Mouse (Mus musculus) erythroblast, embryonic 14.5 days (primary cell): ENCODE measurements at regions not wholly inside any gene's neighbourhood (a gene's known extent, or its start where the extent isn't known, plus 50 kb on each side); places are given as distances from the start of the nearest gene placed in this dataset.

Experiments
- GATA1 ChIP-seq: IDR thresholded peaks from 2 replicates; pipeline ENCODE4 v1.6.1; 2012; ENCODE audit warnings: low read length, inconsistent platforms, mixed read lengths
- TAL1 ChIP-seq: IDR thresholded peaks from 3 replicates; pipeline ENCODE4 v1.6.1; 2012; ENCODE audit warnings: low read length, inconsistent platforms, mixed read lengths

- TF ChIP-seq TAL1: no peak
- no peak for TF ChIP-seq GATA1
Observed at GRCm38 (mm10) chr11:45535501-45536025, 316.3 kb upstream of the Clint1 start.
